Mouse (Mus musculus) forebrain, embryonic 13.5 days (tissue): ENCODE results near the gene Erc2. TPM values are rescaled to one million over a fixed set of nuclear protein-coding genes. Genes with fewer than 3 reads are reported as not detected.
A peak's percentile ranks its signal among the peaks of the same experiment; 100 is the strongest.

Experiments
- ATAC-seq: fragments of 200-750 bp; cut with Nextera tagmentation; 2 replicates; pipeline ENCODE4 v1.8.0; 2017
- H3K27ac ChIP-seq: fragments of 300-500 bp; sonication (generic); 2 replicates; pipeline ENCODE4 v1.5.1; 2015; ENCODE audit warnings: inconsistent platforms, mild to moderate bottlenecking, moderate library complexity
- H3K27me3 ChIP-seq: fragments of 300-500 bp; sonication (generic); 2 replicates; pipeline ENCODE4 v1.6.1; 2015; ENCODE audit warnings: mild to moderate bottlenecking, inconsistent platforms
- H3K36me3 ChIP-seq: fragments of 300-500 bp; sonication (generic); 2 replicates; pipeline ENCODE4 v1.6.1; 2015; ENCODE audit warnings: mild to moderate bottlenecking, inconsistent platforms; ENCODE audit not compliant: poor library complexity, severe bottlenecking
- H3K4me1 ChIP-seq: fragments of 300-500 bp; sonication (generic); 2 replicates; pipeline ENCODE4 v1.6.1; 2015; ENCODE audit warnings: inconsistent platforms
- H3K4me2 ChIP-seq: fragments of 300-500 bp; sonication (generic); 2 replicates; pipeline ENCODE4 v1.6.1; 2015; ENCODE audit warnings: inconsistent platforms, mild to moderate bottlenecking, moderate library complexity
- H3K4me3 ChIP-seq: fragments of 300-500 bp; sonication (generic); 2 replicates; pipeline ENCODE4 v1.5.1; 2015; ENCODE audit warnings: mild to moderate bottlenecking, inconsistent platforms
- H3K9ac ChIP-seq: fragments of 300-500 bp; sonication (generic); 2 replicates; pipeline ENCODE4 v1.6.1; 2015; ENCODE audit warnings: mild to moderate bottlenecking, inconsistent platforms
- H3K9me3 ChIP-seq: fragments of 300-500 bp; sonication (generic); replicated peaks from 2 replicates; pipeline ENCODE4 v1.6.1; 2016; ENCODE audit warnings: inconsistent platforms
- WGBS: fragments of 180-500 bp; shearing (Covaris S2); methylation state at CpG from one replicate; pipeline ENCODE4 v1.1.7; 2015; 5-methylcytosine and 5-hydroxymethylcytosine counted together
- polyA plus RNA-seq: library from polyadenylated mRNA; unstranded; fragments of >200 nt; fragmentation: Nextera tagmentation; extraction: Ambion mirVana; gene quantifications from 2 replicates; pipeline ENCODE4 v1.2.1, GENCODE M21; 2015

Erc2 gene
- polyA plus RNA-seq, 1 experiment from 2014 or later, result 49.8 TPM

- H3K9me3 ChIP-seq, result no peaks in the 10 kb centered on the region
- H3K9ac ChIP-seq, result no peak overlapping the region
- peaks cover 44% of the 10 kb centered on the region for H3K27me3 ChIP-seq
- no peak for ATAC-seq
- no peaks in the 10 kb centered on the region; the same call in 1 of the 2 replicates for H3K36me3 ChIP-seq
- H3K4me3 ChIP-seq, result no peak overlapping the region
- H3K4me1 ChIP-seq, result peaks cover 32% of the 10 kb centered on the region
- H3K4me2 ChIP-seq, result no peak overlapping the region
- H3K27ac ChIP-seq, result no peak overlapping the region
- 48% methylated on average over 6 of the region's 6 CpGs for WGBS
These were observed 893.1 kb downstream of the Erc2 start for GRCm38 (mm10) chr14:28515331-28515730.

DNA sequence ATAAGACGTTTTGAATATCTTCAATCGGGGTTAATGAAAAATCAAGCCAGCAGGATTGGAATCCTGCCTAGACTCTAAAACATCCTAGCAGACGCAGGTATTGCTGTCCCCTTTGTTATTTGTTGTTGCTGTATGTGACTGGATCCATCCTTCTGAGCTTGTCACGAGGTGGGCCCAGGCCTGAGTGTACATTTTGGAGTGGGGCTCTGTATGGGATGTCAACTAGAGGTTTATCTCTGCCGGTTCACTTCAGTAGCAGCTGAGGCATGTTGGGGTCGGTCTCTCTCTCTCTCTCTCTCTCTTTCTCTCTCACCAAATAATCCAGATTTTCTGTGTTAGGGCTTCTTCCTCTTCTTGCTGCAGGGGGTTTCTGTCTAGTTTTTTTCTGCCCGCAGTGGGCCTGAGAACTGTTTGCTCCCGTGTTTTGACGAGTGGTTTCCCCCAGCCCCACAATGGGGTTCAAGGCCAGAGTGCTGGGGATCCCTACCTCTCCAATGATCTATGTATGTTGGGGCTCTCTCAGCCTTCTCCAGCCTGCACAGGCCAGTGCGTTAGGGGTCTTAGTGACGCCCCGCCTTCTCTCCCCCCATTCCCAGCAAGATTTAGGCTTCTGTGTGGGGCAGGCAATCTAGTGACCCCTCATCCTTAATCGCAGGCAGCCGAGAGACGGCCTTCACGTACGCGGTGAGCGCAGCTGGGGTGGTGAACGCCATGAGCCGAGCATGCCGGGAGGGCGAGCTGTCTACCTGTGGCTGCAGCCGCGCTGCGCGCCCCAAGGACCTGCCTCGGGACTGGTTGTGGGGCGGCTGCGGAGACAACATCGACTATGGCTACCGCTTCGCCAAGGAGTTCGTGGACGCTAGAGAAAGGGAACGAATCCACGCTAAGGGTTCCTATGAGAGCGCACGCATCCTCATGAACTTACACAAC lies 895.7 kb downstream of the Erc2 start:
- peaks cover 18% of the 10 kb centered on the region for H3K27me3 ChIP-seq
- H3K4me1 ChIP-seq, result peaks cover 17% of the 10 kb centered on the region
- H3K4me2 ChIP-seq, result peak overlapping the region; percentile 16; the same call in 1 of the 2 replicates
- no peak overlapping the region for H3K4me3 ChIP-seq
- ATAC-seq, result no peak
- 49% methylated on average over 39 of the region's 39 CpGs for WGBS
- H3K36me3 ChIP-seq, result no peaks in the 10 kb centered on the region; the same call in 1 of the 2 replicates
- H3K9ac ChIP-seq, result no peak overlapping the region
- no peaks in the 10 kb centered on the region for H3K9me3 ChIP-seq
- H3K27ac ChIP-seq, result no peak overlapping the region

DNA sequence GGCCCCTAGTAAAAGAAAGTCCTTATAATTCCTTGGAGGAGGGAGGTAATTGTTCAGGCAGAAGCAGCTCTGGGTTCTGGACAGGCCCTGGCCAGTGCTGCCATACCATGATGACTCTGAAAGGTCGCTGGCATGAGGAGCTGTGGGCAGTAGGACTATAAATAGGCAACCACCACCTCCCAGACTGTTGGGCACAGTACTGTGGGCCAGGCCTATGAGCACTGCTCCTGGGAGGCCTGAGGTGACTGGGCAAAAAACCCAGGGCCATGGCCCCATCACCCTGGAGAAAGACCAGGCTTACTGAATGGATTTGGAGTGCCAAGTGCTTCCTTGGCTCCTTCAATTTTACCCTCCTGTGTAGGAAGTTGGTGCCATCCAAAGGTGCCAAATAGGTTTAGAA lies 898.9 kb downstream of the Erc2 start:
- WGBS, result 87% methylated on average over 1 of the region's 1 CpGs

GRCm38 (mm10) chr14:28522611-28523010 lies 900.4 kb downstream of the Erc2 start:
- H3K9ac ChIP-seq, result no peak overlapping the region
- 82% methylated on average over 21 of the region's 21 CpGs for WGBS
- no peaks in the 10 kb centered on the region for H3K27me3 ChIP-seq
- no peaks in the 10 kb centered on the region for H3K4me1 ChIP-seq
- H3K4me2 ChIP-seq, result no peak overlapping the region
- no peak overlapping the region for H3K27ac ChIP-seq
- H3K36me3 ChIP-seq, result no peaks in the 10 kb centered on the region; the same call in 1 of the 2 replicates
- H3K4me3 ChIP-seq, result no peak overlapping the region
- ATAC-seq, result no peak
- no peaks in the 10 kb centered on the region for H3K9me3 ChIP-seq

More for the DNA sequence above, 898.9 kb downstream of the Erc2 start:
- no peak overlapping the region for H3K4me3 ChIP-seq
- no peaks in the 10 kb centered on the region; the same call in 1 of the 2 replicates for H3K36me3 ChIP-seq
- H3K9ac ChIP-seq, result no peak overlapping the region
- ATAC-seq, result no peak
- no peaks in the 10 kb centered on the region for H3K4me1 ChIP-seq
- H3K27ac ChIP-seq, result no peak overlapping the region
- H3K9me3 ChIP-seq, result no peaks in the 10 kb centered on the region
- no peak overlapping the region for H3K4me2 ChIP-seq
- peaks cover 4% of the 10 kb centered on the region; the same call in 1 of the 2 replicates for H3K27me3 ChIP-seq

DNA sequence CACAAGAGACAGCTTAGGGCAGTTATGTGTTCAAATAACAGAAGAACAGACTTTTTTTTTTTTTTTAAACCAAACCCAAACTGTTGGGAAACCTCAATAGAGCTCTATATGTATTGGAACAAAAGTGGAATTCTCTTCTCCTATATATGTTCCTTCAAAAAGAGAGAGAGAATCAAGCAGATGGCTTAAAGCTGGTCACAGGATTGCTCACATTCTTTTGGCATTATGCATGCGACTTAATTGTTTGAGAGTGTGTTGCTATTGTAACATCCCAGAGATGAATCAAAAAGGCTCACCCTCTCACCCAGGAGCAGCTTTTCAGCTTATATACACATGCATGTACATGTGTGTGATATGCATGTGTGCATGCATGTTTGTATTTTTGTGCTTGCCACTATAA lies 903.3 kb downstream of the Erc2 start:
- Histone ChIP-seq H3K27ac (no peak overlapping the region), H3K27me3 (no peaks in the 10 kb centered on the region), H3K36me3 (no peaks in the 10 kb centered on the region), H3K4me1 (no peaks in the 10 kb centered on the region), H3K4me3 (no peak overlapping the region), H3K4me2 (no peak overlapping the region), H3K9me3 (no peaks in the 10 kb centered on the region), H3K9ac (no peak overlapping the region)
- 43% methylated on average over 1 of the region's 1 CpGs for WGBS
- ATAC-seq, result no peak

Other genes starting within 250 kb of the Erc2 start
- gene Fam208a, start 193.6 kb upstream of the Erc2 start, polyA plus RNA-seq, result 15.7 and 16.2 TPM in 2 replicates
- 17.3 and 17.7 TPM in 2 replicates for gene Ccdc66, start 114.0 kb upstream of the Erc2 start, polyA plus RNA-seq